Mouse (Mus musculus): ENCODE results near the gene Cyp3a16. TPM values are rescaled to one million over a fixed set of nuclear protein-coding genes. Genes with fewer than 3 reads are reported as not detected.
"Not testable (repeated sequence)": the region's sequence is repeated elsewhere in the genome, so short reads cannot be mapped to it uniquely, and the experiment has no call there.

The Cyp3a16 gene
- total RNA-seq (2021) = not detected
- long read RNA-seq, experiment 1 = 0 reads
- long read RNA-seq, experiment 2 = 0 reads

- DNase-seq = not testable (repeated sequence)
Observed at GRCm38 (mm10) chr5:145469623-145470022, at the start of gene Cyp3a16. Gene Cyp3a16, minus strand, starts transcription at chr5:145469723.

GRCm38 (mm10) chr5:145490300-145490699 is 20.8 kb upstream of the Cyp3a16 start:
- no peak for DNase-seq

GRCm38 (mm10) chr5:145464304-145465088 is 5.0 kb downstream of the Cyp3a16 start:
- DNase-seq = no peak

GRCm38 (mm10) chr5:145462321-145462720 is 7.2 kb downstream of the Cyp3a16 start:
- DNase-seq = no peak

- no peak for DNase-seq
Observed at GRCm38 (mm10) chr5:145454389-145454788, 15.1 kb downstream of the Cyp3a16 start.

- DNase-seq = no peak
Observed at GRCm38 (mm10) chr5:145433688-145434087, 35.8 kb downstream of the Cyp3a16 start.

- DNase-seq = no peak
Observed at GRCm38 (mm10) chr5:145431004-145431403, 38.5 kb downstream of the Cyp3a16 start.

GRCm38 (mm10) chr5:145422287-145422686 is 47.2 kb downstream of the Cyp3a16 start:
- DNase-seq = no peak

GRCm38 (mm10) chr5:145415416-145415815 is 54.1 kb downstream of the Cyp3a16 start:
- DNase-seq = not testable (repeated sequence)

Other genes with a start within 250 kb of the Cyp3a16 start
- gene Zfp655, start 238.0 kb downstream of the Cyp3a16 start, total RNA-seq (2021) = 10 to 100 TPM; 13.7 to 16.9 TPM
- gene Zscan25, start 189.2 kb downstream of the Cyp3a16 start, total RNA-seq (2021) = 10 to 100 TPM; 10.9 to 12.0 TPM
- not detected for gene Cyp3a57, start 124.4 kb downstream of the Cyp3a16 start, total RNA-seq (2021)
- gene Cyp3a41b, start 115.0 kb upstream of the Cyp3a16 start, total RNA-seq (2021) = not detected

All from gastrocnemius, postnatal 10 days (tissue).